Mouse (Mus musculus) MEL (cell line): ENCODE results near the gene Fam222b. TPM values are rescaled to one million over a fixed set of nuclear protein-coding genes. Genes with fewer than 3 reads are reported as not detected.

Experiments used
- DNase-seq: peaks from one replicate; pipeline ENCODE4 v3.0.0; 2011; ENCODE audit warnings: low read depth, low spot score
- H3K27ac ChIP-seq: 2 replicates; pipeline ENCODE4 v1.5.1; 2012; ENCODE audit warnings: low read depth, mild to moderate bottlenecking, control low read depth, low read length, moderate library complexity; ENCODE audit not compliant: control insufficient read depth
- H3K27me3 ChIP-seq, 2 experiments: fragments of 150-350 bp in 1 of 2; sonication (generic) in 1 of 2; 2 replicates each; pipeline ENCODE4 v1.6.1; 2012; ENCODE audit warnings: low read length in 2 of 2, mild to moderate bottlenecking in 2 of 2, improper control_type of control experiment in 1 of 2, moderate library complexity in 1 of 2; ENCODE audit not compliant: insufficient read depth in 2 of 2, control insufficient read depth in 1 of 2
- H3K36me3 ChIP-seq, 2 experiments: 2 replicates each; pipeline ENCODE4 v1.6.1; 2012 to 2014; ENCODE audit warnings: low read length in 2 of 2, improper control_type of control experiment in 1 of 2, inconsistent platforms in 1 of 2, mild to moderate bottlenecking in 1 of 2; ENCODE audit not compliant: insufficient read depth in 2 of 2, control insufficient read depth in 1 of 2
- H3K4me1 ChIP-seq, 2 experiments: fragments of 150-350 bp in 1 of 2; sonication (generic) in 1 of 2; 2 replicates each; pipeline ENCODE4 v1.6.1; 2012; ENCODE audit warnings: low read length in 2 of 2, improper control_type of control experiment in 1 of 2, mild to moderate bottlenecking in 1 of 2; ENCODE audit not compliant: insufficient read depth in 2 of 2, control insufficient read depth in 1 of 2
- H3K4me3 ChIP-seq, 2 experiments: fragments of 150-350 bp in 1 of 2; sonication (generic) in 1 of 2; 2 replicates each; pipeline ENCODE4 v1.5.1; 2012; ENCODE audit warnings: low read depth in 2 of 2, low read length in 2 of 2, mild to moderate bottlenecking in 2 of 2, moderate library complexity in 2 of 2, control low read depth in 1 of 2, improper control_type of control experiment in 1 of 2; ENCODE audit not compliant: control insufficient read depth in 1 of 2, insufficient read depth in 1 of 2
- H3K79me2 ChIP-seq: 2 replicates; pipeline ENCODE4 v1.6.1; 2012; ENCODE audit warnings: mild to moderate bottlenecking, low read length, moderate library complexity; ENCODE audit not compliant: control insufficient read depth, poor library complexity, insufficient read depth
- H3K9ac ChIP-seq: 2 replicates; pipeline ENCODE4 v1.6.1; 2012; ENCODE audit warnings: low read depth, mild to moderate bottlenecking, control low read depth, low read length, moderate library complexity; ENCODE audit not compliant: control insufficient read depth, poor library complexity, severe bottlenecking
- H3K9me3 ChIP-seq: fragments of 150-350 bp; sonication (generic); replicated peaks from 2 replicates; pipeline ENCODE4 v1.6.1; 2012; ENCODE audit warnings: mild to moderate bottlenecking, low read length, improper control_type of control experiment, moderate library complexity; ENCODE audit not compliant: insufficient read depth
- CTCF ChIP-seq, 3 experiments: IDR thresholded peaks in 2 of 3; conservative IDR thresholded peaks in 1 of 3; 2 replicates each; pipeline ENCODE4 v1.5.1; 2011 to 2012; ENCODE audit warnings: low read length in 3 of 3, low read depth in 2 of 3, mild to moderate bottlenecking in 2 of 3, improper control_type of control experiment in 1 of 3, inconsistent platforms in 1 of 3, mixed read lengths in 1 of 3, moderate library complexity in 1 of 3; ENCODE audit not compliant: control insufficient read depth in 1 of 3, insufficient read depth in 1 of 3, poor library complexity in 1 of 3, severe bottlenecking in 1 of 3
- E2F4 ChIP-seq: IDR thresholded peaks from 2 replicates; pipeline ENCODE4 v1.6.1; 2011; ENCODE audit warnings: low read depth, low read length, improper control_type of control experiment, borderline replicate concordance
- ELF1 ChIP-seq: IDR thresholded peaks from 2 replicates; pipeline ENCODE4 v1.6.1; 2014; ENCODE audit warnings: low read depth, mild to moderate bottlenecking, inconsistent platforms, low read length, improper control_type of control experiment, moderate library complexity
- GATA1 ChIP-seq: IDR thresholded peaks from 2 replicates; pipeline ENCODE4 v1.6.1; 2011; ENCODE audit warnings: low read depth, low read length, improper control_type of control experiment
- MAX ChIP-seq: IDR thresholded peaks from 2 replicates; pipeline ENCODE4 v1.6.1; 2011; ENCODE audit warnings: low read length, improper control_type of control experiment
- MEF2A ChIP-seq: IDR thresholded peaks from 2 replicates; pipeline ENCODE4 v1.6.1; 2014; ENCODE audit warnings: low read depth, mild to moderate bottlenecking, inconsistent platforms, low read length, improper control_type of control experiment; ENCODE audit not compliant: poor library complexity, insufficient replicate concordance, severe bottlenecking; ENCODE audit errors: extremely low read depth
- MYC ChIP-seq: IDR thresholded peaks from 2 replicates; pipeline ENCODE4 v1.6.1; 2011; ENCODE audit warnings: low read depth, mild to moderate bottlenecking, low read length, improper control_type of control experiment, moderate library complexity
- NRF1 ChIP-seq: IDR thresholded peaks from 2 replicates; pipeline ENCODE4 v1.6.1; 2014; ENCODE audit warnings: low read depth, mild to moderate bottlenecking, inconsistent platforms, low read length, improper control_type of control experiment, moderate library complexity; ENCODE audit not compliant: poor library complexity, insufficient read depth, severe bottlenecking
- POLR2A ChIP-seq, 2 experiments: IDR thresholded peaks; 2 replicates each; pipeline ENCODE4 v1.6.1; 2011 to 2012; ENCODE audit warnings: low read length in 2 of 2, mild to moderate bottlenecking in 2 of 2, control low read depth in 1 of 2, improper control_type of control experiment in 1 of 2, low read depth in 1 of 2, moderate library complexity in 1 of 2; ENCODE audit not compliant: control insufficient read depth in 1 of 2, insufficient read depth in 1 of 2, poor library complexity in 1 of 2
- POLR2AphosphoS2 ChIP-seq: IDR thresholded peaks from 2 replicates; pipeline ENCODE4 v1.6.1; 2011; ENCODE audit warnings: low read length, improper control_type of control experiment
- RAD21 ChIP-seq: IDR thresholded peaks from 2 replicates; pipeline ENCODE4 v1.6.1; 2011; ENCODE audit warnings: mild to moderate bottlenecking, low read depth, low read length, improper control_type of control experiment
- TBP ChIP-seq: IDR thresholded peaks from 2 replicates; pipeline ENCODE4 v1.8.0; 2011; ENCODE audit warnings: low read depth, low read length, improper control_type of control experiment
- USF2 ChIP-seq, 2 experiments: IDR thresholded peaks; 2 replicates each; pipeline ENCODE4 v1.6.1; 2011 to 2012; ENCODE audit warnings: improper control_type of control experiment in 2 of 2, low read length in 2 of 2, borderline replicate concordance in 1 of 2, inconsistent platforms in 1 of 2, low read depth in 1 of 2, mild to moderate bottlenecking in 1 of 2; ENCODE audit not compliant: insufficient read depth in 1 of 2
- polyA plus RNA-seq, 2 experiments: library from polyadenylated mRNA; stranded (reverse) in 1 of 2; unstranded in 1 of 2; fragments of >175 nt in 1 of 2; fragments of >200 nt in 1 of 2; gene quantifications; 2 replicates each; pipeline versions ENCODE4 v1.2.1 to v1.2.4; 2012; ENCODE audit warnings: low replicate concordance in 2 of 2, low read depth in 1 of 2; ENCODE audit not compliant: insufficient read length in 2 of 2, insufficient read depth in 1 of 2, missing spikeins in 1 of 2
- total RNA-seq: library from RNA; depleted of rRNA; stranded (reverse); fragments of 300-350 nt; gene quantifications from 2 replicates; pipeline ENCODE4 v1.2.3, GENCODE M21; 2012

Gene Fam222b
- total and polyA plus RNA-seq, 3 experiments, result 2.4 to 8.1 TPM; not detected in 1

DNA sequence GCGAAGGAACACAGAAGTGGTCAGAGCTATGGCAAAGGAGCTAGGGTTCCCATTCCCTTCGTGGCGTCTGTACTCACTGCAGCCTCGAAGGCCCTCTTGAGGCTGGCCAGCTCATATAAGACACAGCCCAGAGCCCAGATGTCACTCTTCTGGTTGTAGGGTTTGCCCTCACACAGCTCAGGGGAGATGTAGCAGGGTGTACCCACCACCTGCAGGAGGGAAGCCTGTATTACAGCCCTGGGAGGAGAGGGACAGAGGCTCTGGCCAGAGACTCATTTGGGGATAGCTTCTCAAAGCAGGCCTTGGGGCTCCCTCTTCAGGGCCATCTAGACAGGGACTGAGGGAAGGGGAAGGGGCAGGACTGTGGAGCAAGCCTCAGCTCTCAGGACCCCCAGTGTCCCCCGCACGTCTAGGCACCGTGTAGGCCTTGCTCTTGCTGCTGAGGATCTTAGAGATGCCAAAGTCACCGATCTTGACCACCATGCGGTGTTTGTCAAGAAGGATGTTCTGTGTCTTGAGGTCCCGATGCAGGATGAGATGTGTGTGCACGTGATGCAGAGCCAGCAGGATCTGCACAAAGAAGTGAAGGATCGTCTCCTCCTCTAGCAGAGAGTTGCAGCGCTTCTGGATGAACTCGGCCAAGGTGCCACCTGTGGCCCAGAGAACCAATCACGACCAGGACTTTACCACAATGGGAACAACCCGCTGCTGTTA, 77.7 kb downstream of the Fam222b start:
- no peak overlapping the region for H3K9ac ChIP-seq

DNA sequence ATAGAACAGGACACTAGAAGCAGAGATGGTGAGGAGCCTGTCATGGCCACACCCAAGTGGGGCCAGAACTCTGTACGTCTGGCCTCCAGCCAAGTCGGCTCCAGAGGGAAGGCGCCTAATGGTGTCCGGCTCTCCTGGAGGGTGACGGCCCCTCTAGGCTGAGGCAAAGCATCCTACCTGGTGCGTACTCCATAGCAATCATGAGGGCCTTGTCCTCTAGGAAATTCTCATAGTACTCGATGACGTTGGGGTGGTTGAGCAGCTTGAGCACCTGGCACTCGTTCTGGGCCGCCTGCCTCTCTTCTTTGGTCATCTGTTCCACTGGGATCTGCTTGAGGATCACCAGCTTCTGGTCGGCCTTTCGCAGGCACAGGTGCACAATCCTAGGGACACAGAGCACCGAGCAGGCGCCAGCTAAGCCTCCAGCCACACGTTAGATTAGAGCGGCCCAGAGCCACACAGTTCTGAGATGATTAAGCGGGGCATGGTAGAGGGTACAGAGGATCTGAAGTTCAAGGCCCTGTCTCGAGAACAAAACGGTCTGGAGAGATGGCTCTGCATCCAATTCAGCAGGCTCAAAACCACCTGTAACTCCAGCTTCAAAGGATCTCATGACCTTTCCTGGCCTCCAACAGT, 78.4 kb downstream of the Fam222b start:
- TF ChIP-seq POLR2A (IDR thresholded peaks at IDR 0.05; ENCODE audit: control insufficient read depth in 1 of 2, insufficient read depth in 1 of 2, low read depth in 1 of 2, low read length in 2 of 2, poor library complexity in 1 of 2), result no peak
- no peak for TF ChIP-seq MYC
- no peak for TF ChIP-seq TBP
- no peak for TF ChIP-seq ELF1
- TF ChIP-seq RAD21, result no peak
- TF ChIP-seq POLR2AphosphoS2, result no peak
- TF ChIP-seq MEF2A, result no peak
- TF ChIP-seq CTCF (IDR thresholded peaks at IDR 0.05 in 2 of 3, conservative IDR thresholded peaks at IDR 0.05 in 1 of 3; ENCODE audit: control insufficient read depth in 1 of 3, insufficient read depth in 1 of 3, low read depth in 2 of 3, low read length in 3 of 3, poor library complexity in 1 of 3, severe bottlenecking in 1 of 3), result no peak
- no peak for TF ChIP-seq MAX
- no peak for TF ChIP-seq E2F4
- TF ChIP-seq GATA1, result no peak
- no peak for TF ChIP-seq NRF1
- TF ChIP-seq, all 39 proteins: peak for 0
- Histone ChIP-seq H3K9ac (no peak overlapping the region), H3K27ac (no peak overlapping the region), H3K27me3 (no peaks in the 10 kb centered on the region), H3K4me1 (peaks cover 8 to 11% of the 10 kb centered on the region in 2 experiments), H3K4me3 (no peak overlapping the region), H3K79me2 (no peaks in the 10 kb centered on the region; the same call in 1 of the 2 replicates), H3K9me3 (no peaks in the 10 kb centered on the region), H3K36me3 (peaks cover 0 to 11% of the 10 kb centered on the region in 2 experiments; a peak in 2 of 4 replicates)
- no peak for DNase-seq

More for the DNA sequence above, 77.7 kb downstream of the Fam222b start:
- Histone ChIP-seq H3K4me1 (peaks cover 9 to 18% of the 10 kb centered on the region in 2 experiments), H3K36me3 (peaks cover 0 to 11% of the 10 kb centered on the region in 2 experiments; a peak in 2 of 4 replicates), H3K79me2 (no peaks in the 10 kb centered on the region; the same call in 1 of the 2 replicates), H3K4me3 (no peak overlapping the region), H3K9me3 (no peaks in the 10 kb centered on the region), H3K27ac (no peak overlapping the region), H3K27me3 (no peaks in the 10 kb centered on the region)
- DNase-seq, result peak; percentile 40
- TF ChIP-seq RAD21 (peak; percentile 26), NRF1 (no peak), USF2 (IDR thresholded peaks at IDR 0.05; ENCODE audit: borderline replicate concordance in 1 of 2, insufficient read depth in 1 of 2, low read depth in 1 of 2, low read length in 2 of 2) (no peak), CTCF (IDR thresholded peaks at IDR 0.05 in 2 of 3, conservative IDR thresholded peaks at IDR 0.05 in 1 of 3; ENCODE audit: control insufficient read depth in 1 of 3, insufficient read depth in 1 of 3, low read depth in 2 of 3, low read length in 3 of 3, poor library complexity in 1 of 3, severe bottlenecking in 1 of 3) (peak in 1 of 3 experiments; percentile 39; a peak in 2 of 6 replicates)
